Mouse (Mus musculus) liver, adult (tissue): ENCODE data around the gene Ttll10.

ENCODE experiments used
- GATA4 ChIP-seq: IDR thresholded peaks from 2 replicates; pipeline ENCODE4 v1.6.1; 2014; ENCODE audit warnings: mild to moderate bottlenecking, low read length; ENCODE audit not compliant: insufficient replicate concordance

Gene Ttll10

DNA sequence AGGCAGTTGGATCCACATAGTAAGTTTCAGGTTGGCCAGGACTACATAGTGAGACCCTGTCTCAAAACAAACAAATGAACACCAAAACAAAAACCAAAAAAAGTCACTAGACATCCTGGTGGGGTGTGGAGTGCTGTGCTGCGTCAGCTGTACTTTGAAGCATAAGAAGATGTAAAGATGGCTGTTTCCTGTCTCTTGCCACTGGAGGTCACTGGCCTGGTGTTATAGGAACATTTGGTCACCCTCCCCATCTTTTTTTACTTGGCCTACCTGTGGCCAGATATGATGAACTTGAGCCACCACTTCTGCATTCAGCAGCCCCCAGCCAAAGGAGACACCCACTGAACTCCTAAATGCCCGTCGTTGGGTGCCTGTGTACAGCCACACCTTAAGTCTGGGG lies 37.8 kb downstream of the Ttll10 start:
- TF ChIP-seq GATA4, result no peak

DNA sequence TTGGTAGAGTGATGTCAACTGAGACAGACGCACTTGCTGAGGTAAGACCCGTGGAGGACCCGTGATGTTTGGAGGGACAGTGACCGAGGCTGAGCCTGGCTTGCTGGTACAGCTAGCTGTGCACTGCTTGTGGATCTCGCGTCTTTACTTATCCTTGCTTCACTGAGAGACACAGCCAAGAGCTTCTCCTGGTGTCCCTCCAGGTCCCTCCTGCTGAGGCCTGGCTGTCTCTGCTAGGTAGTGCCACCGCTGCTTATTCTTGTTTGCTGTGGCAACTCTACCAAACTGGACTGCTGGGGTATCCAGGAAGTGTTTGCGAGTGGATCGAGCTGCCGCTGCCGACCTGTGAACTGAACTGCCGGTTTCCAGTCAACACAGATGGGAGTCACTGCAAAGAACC lies 39.4 kb downstream of the Ttll10 start:
- no peak for TF ChIP-seq GATA4

DNA sequence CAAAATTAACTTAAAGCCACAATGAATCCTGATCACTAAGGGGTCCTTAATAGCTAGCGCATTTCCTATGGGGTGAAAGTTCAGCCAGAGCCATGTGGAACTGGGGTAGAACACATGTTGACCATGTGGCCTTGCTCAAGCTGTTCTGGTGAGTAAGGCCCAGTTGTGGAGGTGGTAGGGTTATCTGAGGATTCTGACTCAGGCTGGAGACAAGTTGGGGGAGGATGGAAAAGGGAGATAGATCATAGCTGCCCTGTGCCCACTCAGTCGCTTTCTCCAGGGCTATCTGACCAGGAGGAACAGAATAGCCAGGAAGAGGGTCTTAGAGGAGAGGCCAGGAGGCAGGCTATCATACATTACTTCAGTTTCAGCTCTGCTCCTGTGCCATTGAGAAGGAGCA lies 44.8 kb downstream of the Ttll10 start:
- TF ChIP-seq GATA4, result no peak

DNA sequence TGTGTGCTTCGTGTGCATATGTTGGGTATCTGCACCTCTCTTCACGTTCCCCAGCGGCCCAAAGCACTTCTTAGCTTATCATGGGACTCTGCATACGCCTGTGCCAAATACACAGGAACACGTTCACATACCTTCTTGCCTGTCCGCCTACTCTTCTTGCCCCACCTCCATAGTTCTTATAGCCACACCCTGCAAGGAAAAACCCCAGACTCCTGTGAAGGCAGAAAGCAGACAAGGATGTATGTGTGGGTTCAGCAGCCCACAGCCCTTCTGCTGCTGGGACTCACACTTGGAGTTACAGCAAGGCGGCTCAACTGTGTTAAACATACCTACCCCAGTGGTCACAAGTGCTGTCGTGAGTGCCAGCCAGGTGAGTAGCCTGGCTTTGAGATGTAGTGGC lies 45.6 kb downstream of the Ttll10 start, which contains the start of gene Tnfrsf4:
TSS of gene Tnfrsf4 (plus strand) at position 207 of the 400 bp plus-strand sequence.
- TF ChIP-seq GATA4, result no peak

DNA sequence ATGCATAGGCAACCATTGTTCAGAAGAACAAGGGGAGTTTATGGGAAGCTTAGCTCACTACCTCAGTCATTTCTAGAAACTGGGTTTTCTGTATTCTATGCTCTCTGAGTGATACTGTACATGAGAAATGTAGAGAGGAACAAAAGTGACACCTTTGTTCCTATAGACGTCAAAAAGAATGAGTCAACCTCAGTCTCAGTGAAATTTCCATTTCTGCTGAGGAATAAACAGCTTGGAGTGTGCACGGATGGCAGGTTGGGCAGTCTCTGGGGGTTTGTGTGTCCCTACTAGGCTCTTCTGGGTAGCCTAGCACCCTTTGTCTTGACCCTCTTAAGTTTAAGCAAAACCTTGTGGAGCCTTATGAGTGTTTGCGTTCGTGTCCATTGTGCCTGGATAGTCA lies 50.8 kb downstream of the Ttll10 start:
- TF ChIP-seq GATA4, result no peak

DNA sequence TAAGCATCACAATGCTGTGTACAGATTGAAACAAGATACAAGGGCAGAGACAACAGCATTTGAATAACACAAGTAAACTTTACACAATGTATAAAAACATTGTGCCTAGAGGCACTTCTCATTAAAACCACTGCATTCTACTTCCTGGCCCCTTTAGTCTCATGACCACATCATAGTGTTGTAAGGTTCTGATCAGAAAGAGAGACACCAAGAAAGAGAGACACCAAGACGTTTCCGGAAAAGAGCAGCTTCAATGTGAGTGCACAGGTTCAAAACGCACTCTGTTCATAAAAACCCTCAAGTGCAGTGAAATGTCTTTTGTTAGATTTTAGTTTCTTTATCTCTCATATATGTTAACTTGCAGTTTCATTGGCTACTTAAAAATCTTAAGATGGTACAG lies 55.1 kb downstream of the Ttll10 start:
- TF ChIP-seq GATA4, result no peak

DNA sequence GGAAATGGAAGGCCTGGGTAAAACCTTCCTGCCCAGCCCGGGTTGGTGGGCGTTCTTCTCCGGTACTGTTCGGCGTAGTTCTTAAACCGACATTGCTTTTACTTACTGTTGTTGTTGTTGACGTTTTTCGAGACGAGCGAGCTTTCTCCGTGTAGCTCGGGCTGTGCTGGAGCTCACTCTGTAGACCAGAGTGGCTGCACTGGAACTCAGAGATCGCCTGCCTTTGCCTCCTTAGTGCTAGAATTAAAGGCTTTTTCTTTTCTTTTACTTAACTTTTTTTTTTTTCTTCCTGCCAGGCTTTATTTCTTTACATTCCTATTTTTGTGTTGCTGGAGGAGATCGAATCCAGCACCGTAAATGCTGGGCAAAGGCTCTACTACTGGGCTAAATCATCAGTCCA lies 65.6 kb downstream of the Ttll10 start:
- TF ChIP-seq GATA4, result no peak

DNA sequence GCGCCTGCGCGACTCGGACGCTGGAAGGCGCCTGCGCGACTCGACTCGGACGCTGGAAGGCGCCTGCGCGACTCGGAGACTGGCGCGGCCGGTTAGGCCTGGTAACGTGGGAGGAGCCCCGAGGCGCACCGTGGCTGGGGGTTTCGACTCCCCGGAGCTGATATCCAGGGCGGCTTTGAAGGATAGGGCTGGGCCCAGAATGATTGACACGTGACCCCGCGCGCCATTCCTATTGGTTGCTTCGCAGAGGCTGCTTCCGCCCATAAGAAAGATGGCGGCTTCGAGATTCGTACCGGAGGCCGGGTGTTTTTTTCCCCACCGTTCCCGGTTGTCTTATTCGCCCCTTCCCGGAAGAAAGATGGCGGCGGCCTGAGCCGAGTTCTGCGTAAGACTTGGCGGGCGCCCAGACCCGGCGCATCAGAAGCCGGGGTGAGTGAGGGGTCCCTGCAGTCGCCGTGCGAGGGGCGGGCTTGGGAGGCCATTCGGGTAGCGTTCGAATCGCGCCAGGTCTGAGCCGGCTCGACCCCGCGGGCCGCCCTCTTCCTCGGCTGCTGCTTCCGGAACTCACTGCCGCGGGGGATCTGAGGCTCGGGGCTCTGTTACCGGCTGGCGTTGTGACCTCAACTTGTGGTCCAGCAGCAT lies 66.2 kb downstream of the Ttll10 start:
- TF ChIP-seq GATA4, result no peak

DNA sequence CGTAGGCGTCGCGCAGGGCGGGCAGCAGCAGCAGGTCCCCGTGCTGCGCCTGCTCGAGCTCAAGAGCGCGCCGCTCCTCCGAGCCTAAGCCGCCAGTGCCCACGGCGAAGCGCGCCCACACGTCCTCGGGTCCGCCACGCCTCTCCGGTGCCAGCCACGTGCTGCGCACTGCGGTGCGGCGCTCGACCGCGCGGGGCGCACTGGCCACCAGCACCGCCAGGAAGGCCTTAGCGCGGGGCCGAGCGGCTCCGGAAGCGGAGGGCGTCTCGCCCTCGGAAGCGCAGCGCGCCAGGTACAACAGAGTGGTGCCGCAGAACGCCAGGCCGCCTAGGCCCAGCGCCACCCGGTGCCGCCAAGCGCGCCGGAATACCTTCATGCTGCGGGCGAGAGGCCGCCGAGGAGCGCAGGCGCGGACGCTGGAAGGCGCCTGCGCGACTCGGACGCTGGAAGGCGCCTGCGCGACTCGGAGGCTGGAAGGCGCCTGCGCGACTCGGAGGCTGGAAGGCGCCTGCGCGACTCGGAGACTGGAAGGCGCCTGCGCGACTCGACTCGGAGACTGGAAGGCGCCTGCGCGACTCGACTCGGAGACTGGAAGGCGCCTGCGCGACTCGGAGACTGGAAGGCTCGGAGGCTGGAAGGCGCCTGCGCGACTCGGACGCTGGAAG lies 66.8 kb downstream of the Ttll10 start, which contains the start of the genes B3galt6 and Sdf4:
TSS of gene B3galt6 (minus strand) at position 409 of the 665 bp plus-strand sequence.
TSS of gene Sdf4 (plus strand) at position 632 of the 665 bp plus-strand sequence.
- no peak for TF ChIP-seq GATA4

DNA sequence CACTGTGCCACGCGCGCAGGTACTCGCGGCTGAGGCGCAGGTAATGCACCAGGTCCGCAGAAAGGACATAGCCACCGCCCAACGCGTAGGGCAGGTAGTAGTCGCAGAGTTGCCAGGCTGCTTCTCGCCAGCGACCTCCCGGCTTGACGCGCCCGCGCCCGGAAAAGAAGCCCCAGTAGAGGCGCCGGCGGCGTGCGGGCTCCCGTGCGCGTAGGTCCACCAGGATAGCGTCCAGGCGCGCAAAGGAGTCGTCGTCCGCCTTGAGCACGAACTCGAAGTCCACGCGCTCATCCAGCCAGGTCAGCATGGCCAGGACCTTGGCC lies 67.3 kb downstream of the Ttll10 start:
- no peak for TF ChIP-seq GATA4

DNA sequence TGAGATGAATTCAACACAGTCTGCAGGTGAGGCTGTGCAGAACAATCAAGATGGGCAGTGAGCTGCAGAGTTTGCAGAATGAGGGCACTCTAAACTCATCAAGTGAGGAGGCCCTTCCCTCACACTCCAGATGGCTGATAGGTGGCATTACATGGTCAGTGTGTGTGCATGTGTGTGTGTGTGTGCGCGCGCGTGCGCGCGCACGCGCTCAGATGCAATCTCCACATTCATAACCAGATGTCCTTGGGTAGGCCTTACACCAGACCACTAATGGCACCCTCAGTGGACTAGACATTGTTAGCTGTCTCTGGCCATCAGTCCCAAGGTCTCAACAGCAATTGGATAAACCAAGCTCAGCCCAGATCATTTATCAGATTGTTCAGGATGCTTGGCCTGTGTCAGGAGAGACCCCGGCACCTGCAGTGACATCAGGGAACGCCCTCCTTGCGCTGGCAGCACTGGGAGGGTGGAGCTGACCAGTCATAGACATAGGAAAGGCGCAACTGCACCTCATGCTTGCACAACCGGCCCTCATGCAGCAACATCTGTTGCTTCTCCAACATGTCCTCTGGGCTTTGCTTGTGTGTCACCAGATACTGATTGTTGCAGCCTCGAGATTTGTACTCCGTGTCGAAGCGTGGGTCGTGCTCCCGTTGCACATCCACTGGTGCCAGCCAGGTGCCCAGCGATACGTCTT lies 67.9 kb downstream of the Ttll10 start:
- no peak for TF ChIP-seq GATA4
